Mouse (Mus musculus): ENCODE results near the gene Myo1g. TPM values are rescaled to one million over a fixed set of nuclear protein-coding genes. Genes with fewer than 3 reads are reported as not detected.
"Not testable (repeated sequence)": the region's sequence is repeated elsewhere in the genome, so short reads cannot be mapped to it uniquely, and the experiment has no call there.

Myo1g gene
- total RNA-seq, 2 experiments from 2014 or later, result 6.3 to 6.5 TPM

DNA sequence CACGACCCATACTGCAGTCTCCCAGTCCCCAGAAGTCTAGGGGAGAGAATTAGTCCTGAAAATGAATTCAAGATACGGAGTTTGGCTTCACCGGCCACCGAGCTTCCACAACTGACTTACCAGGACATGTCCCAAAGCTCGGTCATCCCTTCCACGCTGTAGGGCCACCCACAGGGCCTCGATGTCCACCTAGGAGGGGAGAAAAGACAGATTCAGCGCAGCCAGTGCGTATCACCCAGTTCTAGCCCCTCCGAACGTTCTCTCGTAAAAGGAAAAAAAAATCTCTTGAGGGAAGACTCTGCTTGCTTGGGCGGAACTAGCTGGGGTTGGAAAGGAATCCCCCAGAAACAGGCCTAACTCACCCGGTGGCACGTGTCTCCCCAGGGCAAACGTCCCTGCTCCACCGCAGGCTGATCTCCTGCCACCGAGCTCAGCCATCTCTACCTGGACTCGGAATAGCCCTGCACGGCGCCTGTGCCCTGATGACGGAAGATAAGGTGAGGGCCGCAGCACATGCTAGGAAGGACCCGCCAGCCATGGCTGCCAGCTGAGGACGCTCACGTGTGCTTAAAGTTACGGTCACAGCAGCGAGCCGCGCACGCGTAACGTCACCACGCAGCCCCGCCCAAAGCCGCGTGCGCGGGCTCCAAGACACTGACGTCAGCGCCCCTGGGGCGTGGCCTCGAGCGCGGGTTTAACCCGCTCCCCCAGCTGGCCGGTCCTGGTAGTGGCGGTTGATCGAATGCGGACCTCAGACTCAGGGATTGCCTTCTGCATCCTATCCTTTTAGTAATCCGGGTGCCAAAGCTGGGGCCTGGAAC is 7.6 kb upstream of the Myo1g start:
- peak; percentile 100 for DNase-seq

DNA sequence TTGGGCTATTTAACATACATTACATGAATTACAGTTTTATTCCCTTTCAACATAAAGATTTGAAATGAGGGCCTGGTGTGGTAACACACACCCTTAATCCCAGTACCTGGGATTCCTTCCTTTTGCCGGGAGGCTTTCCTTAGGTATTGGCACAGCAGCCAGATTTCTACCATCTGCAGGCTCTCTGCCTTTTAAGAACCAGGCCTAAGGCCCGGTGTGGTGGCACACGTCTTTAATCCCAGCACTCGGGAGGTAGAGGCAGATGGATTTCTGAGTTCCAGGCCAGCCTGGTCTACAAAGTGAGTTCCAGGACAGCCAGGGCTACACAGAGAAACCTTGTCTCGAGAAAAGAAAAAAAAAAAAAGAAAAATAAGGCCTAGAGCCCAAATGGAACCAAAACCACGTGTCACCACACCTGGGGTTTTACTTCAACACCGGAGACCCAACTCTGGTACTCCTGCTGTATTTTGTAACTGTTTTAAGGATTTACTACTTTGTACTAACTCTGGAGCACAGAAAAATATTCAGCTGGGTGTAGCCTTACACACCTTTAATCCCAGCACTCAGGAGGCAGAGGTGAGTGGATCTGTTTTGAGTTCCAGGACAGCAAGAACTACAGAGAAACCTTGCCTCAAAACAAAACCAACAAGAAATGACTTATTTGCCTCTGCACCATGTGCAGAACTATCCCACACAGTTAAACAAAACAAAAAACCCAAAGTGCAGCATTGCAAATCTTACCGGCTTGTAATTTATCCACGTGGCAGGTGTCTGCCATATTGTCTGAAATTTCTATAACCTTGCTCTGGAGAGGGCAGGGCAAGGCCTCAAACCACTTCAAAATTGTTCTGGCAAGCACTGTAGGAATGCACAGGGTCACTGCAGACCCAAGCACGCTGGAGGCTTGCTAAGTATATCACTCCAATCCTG is 6.8 kb upstream of the Myo1g start:
- no peak for DNase-seq

DNA sequence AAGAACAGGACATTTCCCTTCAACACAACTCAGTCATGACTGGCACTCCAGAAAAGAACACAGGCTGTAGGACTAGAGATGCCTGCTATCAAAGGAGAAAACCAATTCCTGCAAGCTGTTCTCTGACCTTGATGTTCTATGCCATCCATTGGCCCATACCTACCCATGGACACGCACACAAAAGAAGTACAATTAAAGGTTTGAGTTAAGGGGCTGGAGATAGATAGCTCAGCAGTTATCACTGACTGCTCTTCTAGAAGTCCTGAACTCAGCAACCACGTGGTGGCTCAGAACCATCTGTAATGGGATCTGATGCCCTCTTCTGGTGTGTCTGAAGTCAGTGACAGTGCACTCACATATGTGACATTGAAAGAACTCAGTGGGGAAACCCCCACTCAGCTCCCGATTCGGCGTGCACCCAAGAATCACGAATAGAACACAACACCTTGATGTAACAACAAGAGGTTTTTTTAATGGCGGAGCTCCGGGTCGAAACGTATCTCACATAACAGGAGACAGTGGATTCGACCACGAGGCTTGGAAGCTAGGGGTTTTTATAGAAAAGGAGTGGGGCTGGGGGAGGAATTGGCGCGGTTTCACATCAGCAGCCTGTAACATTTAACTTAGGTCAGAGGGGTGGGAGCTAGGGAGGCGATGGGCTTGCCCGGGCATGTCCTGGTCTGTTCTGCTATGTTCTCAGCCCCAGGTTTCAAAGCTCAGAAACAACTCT is 5.9 kb upstream of the Myo1g start:
- DNase-seq, result not testable (repeated sequence)

DNA sequence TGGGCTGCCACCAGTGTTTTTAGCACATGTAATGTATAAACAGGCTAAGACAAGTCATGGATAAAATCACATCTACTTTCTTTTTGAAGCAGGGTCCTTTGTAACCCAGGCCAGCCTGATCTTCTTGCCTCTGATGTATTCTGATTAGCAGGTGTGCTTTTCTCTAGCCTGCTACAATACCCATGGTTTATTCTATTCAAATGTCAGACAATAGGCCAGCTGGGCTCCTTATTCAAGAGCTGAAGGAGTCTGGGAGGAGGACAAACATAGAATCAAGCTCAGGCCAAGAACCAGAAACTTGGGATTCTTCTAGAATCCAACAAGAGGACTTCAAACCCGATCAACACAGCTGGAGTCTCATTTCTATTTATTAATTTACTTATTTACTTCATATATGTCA is 4.5 kb upstream of the Myo1g start:
- no peak for DNase-seq

DNA sequence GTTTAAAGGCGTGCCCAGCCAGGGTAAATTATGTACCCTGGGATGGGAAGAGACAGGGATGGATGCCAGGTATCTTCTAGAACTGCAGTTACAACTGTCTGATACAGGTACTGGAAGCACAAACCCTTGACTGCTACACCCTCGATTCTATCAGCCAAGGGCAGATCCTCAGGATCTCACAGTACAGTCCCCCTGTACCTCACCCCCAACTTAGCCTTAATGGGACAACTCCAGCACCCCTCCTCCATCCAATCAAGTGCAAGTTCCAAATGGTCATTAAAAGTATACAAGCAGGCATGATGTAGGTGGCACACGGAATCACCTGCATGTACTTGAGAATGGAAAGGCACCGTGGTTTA is 4.1 kb upstream of the Myo1g start:
- no peak for DNase-seq

DNA sequence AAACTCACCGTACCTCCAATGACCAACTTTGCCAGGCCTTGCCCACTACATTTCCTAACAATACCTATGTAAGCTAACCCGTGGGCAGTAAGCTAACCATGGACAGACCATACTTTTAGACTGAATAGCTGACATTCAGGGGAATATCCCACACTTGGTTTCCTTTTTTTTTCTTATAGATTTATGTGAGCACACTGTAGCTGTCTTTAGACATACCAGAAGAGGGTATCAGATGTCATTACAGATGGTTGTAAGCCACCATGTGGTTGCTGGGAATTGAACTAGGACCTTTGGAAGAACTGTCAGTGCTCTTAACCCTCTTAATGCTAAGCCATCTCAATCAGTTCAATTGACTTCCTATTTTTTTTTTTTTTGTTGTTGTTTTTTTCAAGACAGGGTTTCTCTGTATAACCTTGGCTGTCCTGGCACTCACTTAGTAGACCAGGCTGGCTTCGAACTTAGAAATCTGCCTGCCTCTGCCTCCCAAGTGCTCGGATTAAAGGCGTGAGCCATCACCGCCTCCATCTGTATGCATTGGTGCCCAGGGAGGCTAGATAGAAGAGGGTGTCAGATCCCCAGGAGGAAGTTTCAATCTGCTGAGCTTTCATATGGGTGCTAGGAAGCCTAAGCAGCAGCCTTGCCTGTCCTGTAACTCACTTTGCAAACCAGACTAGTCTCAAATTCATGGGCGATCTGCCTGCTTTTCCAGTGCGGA is 3.6 kb upstream of the Myo1g start:
- DNase-seq, result no peak

DNA sequence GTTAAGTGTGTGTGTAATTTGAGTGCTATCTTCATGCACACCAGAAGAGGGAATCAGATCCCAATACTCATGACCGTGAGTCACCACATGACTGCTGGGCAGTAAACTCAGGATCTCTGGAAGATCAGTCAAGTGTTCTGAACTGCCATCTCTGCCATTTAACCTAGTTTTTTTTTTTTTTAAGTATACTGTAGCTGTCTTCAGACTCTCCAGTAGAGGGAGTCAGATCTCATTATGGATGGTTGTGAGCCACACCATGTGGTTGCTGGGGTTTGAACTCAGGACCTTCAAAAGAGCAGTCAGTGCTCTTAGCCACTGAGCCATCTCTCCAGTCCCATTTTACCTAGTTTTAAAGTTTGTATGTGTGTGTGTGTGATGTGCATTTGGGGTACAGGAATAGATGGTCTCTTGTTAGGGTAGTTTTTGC is 2.9 kb upstream of the Myo1g start:
- DNase-seq, result no peak

DNA sequence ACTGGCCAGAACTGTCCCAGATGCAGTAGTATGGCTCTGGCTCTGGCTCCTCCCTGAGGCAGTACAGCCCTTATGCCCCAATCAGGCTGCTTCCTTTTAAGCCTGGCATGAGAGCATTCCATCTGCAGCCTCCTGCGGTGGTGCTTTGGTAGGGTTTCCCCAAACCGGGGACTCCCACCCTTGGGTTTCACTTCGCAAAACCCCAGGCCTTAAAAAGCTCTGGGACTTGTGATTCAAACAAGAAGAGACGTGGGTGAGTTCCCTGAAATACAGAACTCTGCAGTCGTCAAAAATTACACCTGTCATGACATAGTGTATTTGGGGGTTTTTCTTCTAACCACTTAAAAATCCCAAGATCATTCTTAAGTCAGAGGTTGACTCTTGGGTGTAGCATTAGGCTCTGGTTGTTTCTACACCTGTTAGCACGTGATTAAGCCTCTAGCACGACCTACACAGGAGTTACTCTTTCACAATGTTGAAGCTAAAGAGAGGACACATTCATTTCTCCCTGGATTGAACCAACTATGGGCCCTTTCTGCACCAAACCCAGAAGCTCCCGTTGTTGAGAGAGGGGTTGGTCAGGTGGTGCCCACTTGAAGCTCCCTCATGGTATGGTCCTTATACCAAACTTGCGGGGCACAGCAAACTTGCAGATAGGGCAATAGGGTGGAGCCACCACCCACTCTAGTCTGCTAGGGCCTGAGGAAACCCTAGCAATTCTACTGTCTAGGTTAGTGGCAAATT is 2.2 kb upstream of the Myo1g start:
- DNase-seq, result no peak

DNA sequence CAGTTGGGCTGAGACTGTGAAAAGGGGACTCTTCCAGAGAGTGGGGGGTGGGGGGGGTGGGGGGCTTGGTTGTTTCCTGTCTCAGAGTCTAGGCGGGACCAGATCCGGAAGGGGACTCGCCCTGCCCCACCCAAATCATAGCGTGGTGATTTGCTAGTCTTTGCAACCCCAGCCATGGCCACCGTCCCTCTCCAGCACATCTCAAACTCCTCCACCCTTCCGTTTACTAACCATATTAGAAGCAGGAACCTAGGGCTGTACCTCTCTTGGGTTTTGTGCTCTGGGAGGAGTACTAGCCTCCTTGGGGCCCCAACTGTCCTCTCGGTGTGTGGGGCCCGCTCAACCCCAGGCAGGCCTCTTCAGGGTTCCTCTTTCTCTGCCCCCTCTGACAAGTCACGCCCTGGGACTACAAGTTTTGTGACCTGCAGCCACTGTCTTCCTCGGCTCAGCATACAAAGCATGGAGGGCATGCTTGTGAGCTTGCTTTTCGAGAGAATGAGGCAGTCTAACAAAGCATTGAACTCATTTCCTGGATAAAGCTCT is 1.2 kb downstream of the Myo1g start:
- DNase-seq, result no peak

DNA sequence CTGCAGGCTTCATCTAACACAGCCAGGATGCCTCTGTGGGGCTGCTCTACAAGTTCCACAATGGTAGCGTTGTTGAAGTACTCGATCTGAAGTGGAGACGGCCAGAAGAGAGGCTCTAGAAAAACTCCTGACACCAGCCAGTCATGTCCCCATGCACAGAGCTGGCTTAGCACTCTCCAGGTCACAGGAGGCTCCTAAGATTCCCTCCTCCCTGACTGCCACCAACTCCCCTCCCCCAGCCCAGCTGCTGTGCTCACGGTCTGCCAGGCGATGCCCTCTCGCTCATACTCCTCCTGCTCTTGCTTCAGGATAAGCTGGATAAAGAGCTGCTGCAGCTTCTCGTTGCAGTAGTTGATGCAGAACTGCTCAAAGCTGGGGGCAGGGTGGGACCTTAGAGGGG is 5.9 kb downstream of the Myo1g start:
- no peak for DNase-seq

DNA sequence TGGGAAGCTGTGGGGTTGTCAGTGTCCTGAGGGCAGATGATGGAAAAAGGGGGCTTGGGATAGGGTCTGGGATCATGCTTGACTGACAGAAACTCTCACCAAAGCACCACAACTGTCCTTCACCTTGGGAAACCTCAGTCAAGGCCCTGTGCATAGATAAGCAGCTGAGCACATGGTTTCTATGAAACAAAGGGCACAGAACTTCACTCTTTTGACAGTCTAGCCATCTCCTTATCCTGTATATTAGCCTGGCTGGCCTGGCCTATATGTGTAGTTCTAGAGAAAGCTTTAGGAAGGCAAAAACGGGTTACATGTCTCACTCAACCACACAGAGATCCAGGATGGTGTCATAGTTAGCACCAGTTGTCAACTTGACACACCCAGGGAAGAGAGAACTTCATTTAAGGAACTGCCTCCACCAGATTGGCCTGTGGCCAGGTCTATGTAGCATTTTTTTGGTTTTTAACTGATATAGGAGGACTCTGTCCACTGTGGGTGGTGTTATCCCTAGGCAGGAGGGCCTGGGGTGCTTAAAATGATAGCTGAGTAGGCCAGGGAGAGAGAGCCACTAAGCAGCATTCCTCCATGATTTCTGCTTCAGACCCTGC is 12.4 kb downstream of the Myo1g start:
- no peak for DNase-seq

DNA sequence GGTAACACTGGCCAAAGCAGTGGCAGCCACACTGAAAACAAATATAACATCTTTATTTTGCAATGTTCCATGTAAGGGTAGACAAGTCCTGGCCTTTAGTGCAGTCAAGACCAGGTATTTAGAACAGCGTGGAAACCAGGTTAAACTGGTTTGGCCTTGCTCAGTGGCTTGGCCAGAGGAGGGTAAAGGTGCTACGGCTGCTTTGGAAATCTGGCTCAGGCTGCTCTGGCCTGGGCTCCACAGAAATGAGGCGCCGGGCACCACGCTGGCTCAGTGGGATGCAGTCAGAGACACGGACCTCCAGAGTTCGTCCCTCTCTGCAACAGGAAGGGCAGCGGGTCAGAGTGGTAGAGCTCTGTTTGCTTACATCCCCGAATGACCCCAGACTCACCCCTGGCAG is 14.2 kb downstream of the Myo1g start:
- DNase-seq, result no peak

DNA sequence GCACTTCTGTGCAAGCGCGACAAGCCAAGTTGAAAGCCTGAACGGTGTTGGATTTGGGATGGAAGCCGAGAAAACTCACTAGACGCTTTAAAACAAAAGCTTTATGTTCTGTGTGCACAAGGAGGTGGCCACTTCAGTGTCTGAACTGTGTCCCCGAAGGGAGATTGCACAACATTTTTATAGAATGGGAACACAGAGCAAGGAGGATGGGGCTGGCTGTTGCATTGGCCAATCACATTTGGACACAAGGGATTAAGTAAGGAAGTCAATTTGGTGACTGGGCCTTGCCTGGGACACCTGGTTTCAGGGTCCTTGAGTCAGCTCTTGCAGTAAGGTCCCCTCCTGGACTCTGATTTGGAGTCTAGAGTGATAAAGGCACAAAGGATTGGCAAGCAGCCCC is 16.1 kb downstream of the Myo1g start:
- no peak for DNase-seq

DNA sequence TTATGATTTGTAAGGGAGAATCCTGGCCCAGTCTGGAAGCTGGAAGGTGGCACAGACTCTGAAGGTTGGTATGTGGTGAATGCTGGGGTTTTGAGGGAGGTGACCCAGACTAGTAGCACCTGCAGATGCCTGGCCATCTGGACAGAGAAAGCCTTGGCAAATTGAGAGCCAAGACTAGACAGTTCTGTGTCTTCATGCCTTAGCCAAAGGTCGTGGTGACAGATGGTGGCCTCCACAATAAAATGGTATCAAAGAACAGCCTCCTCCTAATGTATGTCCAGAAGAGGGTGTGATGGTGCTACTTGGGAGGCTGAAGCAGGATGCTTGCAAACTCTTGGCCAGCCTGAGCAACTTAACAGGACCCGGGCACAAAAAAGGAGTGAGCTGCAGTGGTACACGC is 16.5 kb downstream of the Myo1g start:
- DNase-seq, result no peak

DNA sequence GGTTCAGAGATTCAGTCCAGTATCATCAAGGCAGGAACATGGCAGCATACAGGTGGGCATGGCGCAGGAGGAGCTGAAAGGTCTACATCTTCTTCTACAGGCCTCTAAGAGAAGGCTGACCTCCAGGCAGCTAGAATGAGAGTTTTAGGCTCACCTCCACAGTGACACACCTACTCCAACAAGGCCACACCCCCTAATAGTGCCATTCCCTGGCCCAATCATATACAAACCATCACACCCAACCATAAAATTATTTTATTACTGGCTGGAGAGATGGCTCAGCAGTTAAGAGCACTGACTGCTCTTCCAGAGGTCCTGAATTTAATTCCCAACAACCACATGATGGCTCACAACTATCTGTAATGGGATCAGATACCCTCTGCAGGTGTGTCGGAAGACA is 18.3 kb downstream of the Myo1g start:
- DNase-seq, result no peak

DNA sequence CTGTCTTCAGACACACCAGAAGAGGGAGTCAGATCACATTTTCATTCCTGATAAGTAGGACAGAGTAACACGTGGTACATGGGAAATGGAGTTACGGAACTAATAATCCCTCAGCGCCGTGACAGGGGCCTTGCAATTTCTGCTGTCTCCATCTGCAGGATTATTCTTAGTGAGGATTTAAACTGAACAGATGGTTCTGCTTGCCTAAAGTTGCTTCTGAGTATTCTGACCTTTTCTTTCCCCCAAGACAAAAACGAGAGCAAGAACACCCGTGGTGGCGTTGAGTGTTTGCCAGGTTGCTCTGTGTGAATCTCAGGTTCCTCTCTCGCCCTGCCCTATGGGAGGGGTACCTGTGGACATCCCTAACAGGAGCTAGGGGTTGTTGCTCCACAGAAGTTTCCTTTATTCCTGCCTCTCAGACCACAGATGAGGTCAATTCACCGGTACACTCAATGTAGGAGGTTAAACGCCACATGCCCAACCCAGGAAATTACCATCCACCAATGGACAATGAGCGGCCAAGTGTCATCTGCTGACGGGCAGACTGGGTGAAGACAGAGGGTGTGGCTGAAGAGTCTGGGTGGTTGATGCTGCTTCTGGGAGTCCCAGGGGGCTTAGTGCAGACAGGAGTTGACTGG is 23.3 kb downstream of the Myo1g start:
- DNase-seq, result no peak

DNA sequence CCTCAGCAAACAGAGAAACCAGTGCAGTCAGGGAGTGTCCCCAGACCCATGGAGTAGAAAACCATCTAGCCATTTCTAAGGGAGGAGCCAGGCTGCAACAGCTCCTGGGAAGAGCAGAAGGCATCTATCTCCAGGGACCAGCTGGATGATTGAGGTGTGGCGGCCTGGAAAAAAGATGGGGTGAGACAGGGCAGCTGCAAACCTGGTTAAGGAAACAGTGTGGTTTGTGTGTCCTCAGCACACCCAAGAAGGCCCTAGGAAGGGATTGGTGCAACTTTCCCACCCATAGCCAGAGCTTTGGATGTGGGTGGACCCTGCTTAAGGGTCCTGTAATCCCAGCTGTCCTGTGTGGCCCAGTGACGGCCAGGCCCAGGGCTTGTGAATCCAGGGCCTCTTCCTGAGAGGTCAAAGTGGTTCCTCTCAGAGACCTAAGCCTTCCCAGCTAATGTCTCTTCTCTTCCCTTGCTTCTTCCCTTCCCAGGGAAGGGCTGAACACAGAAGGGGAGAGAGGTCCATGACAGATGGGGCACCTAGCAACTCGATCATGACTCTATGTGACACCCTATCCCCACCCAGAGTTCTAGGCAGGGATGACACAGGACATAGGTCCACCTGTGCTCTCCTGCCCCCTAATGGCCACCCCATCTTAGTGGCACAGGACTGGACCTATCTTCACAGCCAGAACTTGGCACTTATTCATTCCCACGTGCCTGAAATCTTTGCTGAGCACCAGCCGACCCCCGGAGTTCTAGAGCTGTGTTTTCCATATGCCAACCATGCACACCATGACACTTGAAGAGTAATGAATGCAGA is 30.9 kb downstream of the Myo1g start:
- DNase-seq, result peak; percentile 68

DNA sequence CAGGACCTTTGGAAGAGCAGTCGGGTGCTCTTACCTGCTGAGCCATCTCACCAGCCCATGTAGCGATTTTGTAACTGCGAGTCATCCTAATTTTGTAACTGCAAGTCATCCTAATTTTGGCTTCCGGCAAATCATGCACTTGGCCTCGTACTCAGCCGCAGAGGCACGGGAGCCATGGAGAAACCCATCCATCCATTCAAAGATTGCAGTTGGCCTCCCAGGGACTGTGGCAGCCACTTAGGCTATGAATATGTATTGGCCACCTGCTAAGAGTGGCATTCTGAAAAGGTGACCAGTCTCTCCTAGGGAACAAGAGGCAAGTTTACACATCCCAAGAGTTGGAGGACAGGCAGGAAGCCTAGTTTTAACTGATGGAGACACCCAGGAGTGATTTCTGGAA is 31.5 kb downstream of the Myo1g start:
- no peak for DNase-seq

DNA sequence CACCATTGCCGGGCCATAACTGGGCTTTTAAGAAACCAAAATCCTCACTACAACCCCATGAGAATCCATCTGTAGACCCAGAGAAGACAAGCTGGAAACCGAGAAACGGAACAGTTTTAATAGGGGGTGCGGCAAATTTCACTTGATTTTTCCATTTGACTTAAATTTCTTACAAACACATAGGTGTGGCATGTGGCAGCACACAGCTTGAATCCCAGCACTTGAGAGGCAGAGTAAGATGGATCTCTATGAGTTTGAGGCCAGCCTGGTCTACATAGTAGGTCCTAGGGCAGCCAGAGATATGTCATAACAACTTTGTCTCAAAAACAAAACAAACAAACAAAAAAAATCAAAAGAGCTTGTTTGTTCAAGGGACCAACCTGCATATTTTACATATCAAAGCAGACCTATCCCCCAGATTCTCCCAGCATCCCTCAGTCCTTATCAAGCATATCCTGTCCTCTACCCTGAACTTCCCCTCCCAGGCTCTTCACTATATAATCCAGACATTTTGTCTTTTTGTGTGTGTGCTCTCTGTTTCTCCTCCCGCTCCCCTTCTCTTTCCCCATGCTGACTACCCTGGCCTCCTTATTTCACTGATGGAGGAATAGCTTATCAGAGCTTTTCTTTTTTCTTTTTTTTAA is 32.6 kb downstream of the Myo1g start:
- DNase-seq, result no peak

Data from adrenal gland, postnatal 10 days (tissue).